Mouse (Mus musculus) Muller cell, postnatal 12 days (primary cell): ENCODE data around the gene Ppp2r5b.

Experiments
- DNase-seq: peaks from one replicate; pipeline ENCODE4 v3.0.0-alpha.2; 2015; ENCODE audit errors: inconsistent ontology term

Gene Ppp2r5b

DNA sequence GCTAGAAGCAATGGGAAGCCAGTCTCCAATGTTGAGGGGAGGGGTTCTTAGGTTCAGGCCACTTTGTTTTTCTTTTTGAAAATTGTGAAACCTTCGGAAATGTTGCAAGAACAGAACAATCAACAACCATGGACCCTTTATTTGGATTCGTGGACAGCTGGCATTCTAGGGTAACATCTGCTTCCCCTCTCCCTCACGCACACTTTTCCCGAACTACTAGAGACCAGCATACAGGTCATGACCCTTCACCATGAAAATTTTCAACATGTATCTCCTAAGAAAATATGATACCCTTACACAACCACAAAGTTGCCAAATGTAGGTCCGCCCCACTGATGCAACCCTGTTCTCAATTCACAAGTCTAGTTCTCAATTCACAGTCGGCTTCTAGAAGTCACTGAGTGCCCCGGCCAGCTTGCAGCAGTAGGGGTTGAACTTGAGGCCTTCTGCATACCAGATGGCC, 33.0 kb upstream of the Ppp2r5b start:
- no peak for DNase-seq

DNA sequence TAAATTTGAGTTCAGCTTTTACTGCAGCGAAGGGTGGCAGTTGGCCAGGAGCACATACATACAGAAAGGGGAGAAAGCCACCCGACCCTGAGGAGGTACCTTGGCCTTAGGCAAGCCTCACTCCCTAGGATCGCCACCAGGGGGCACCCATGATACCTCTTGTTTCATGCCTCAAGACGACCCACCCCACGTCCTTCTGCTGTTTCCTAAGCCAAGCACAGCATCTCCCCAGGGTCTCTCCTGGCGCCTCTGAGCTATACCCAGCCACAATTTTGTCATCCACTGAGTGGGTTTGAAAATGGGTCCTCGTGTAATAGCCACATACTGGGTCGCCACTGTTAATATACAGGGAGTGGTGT, 32.5 kb upstream of the Ppp2r5b start:
- DNase-seq, result peak; percentile 91

DNA sequence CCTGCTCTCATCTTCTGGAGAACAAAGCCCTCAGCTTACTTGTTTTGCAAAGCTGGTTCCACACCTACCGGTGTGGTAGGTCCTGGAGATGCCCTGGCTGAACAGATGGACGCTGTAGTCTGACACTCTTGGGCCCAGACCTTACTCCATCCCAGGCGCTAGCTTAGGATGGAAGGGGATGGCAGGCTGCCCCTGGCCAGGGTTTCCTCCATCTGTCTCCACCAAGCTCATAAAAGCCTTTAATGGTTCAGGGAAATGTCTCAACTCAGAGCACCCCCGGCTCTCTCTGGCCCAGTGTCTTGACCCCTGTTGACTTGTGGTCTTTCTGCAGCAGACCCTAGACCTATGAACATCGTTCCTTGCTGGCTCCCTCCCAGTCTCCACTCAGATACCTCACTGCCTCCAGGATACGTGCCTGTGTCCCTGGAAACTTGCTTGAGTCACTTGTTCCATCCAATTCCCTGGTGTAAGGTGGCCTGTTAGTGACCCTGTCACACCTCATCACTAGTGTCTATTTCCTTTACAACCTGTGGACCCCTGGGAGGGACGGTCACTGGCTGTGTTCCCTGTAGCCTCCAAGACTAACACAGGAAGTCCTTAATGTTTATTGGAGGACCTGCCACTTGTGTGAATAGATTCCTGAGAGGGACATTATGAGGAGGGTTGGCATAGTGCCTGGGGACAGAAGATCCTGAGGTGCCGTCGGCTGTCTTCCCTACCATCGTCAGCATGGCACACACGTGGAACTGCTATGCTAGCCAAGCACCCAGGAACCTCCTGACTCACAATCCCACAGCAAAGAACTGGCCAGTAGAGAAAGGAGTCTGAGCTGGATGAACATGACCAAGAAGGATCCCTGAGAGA, 31.9 kb upstream of the Ppp2r5b start:
- no peak for DNase-seq

DNA sequence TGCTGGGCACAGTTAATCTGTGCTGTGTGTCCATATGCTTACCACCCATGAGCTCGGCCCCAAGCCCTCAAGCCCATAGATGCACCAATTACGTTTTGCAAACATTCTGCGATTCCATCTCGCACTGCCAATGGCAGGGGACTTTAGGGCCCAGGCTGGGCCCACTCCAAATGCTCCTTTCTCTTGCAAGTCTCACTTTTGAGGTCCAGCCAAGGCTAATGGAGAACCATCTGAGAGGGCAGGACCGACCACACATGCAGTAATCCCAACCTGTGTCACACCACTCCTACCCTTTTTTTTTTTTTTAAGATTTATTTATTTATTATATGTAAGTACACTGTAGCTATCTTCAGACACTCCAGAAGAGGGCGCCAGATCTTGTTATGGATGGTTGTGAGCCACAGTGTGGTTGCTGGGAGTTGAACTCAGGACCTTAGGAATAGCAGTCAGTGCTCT, 30.1 kb upstream of the Ppp2r5b start:
- DNase-seq, result no peak

DNA sequence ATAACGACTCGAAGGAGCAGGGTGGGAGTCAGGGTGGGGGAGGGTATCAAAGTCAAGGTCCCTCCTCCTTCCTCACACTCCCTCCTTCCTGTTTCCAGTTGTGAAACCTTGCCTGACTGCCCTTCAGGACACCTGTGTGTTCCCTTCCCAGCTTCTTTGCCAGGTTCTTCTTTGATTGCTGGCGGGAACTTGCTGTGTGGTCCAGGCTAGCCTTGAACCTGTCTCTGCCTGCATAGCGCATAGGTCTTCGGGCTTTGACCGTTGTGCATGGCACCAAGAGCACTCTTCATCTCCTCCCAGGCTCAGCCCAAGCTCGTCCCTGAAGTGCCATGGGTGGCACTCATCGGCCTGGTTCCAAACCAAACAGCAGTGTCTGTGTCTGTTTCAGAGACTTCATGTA, 29.3 kb upstream of the Ppp2r5b start:
- DNase-seq, result no peak

DNA sequence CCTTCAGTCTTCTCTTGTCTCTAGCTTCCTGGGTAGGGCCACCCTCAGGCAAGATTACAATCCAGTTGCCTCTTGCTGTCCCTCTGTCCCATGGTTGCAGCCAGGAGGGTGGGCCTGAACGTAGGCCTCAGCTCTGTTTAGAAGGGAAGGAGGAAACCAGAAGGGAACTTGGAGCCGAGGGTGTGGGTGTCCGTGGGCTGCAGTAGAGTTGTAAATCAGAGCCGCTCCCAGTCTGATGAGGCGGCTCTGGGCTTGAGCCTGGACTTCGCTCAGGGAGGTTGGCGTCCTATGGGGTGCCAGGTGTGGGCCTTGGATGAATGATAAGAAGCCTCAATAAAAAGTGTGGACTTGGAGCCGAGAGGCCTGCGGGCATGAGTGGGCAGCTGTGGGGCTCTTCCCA, 28.5 kb upstream of the Ppp2r5b start:
- no peak for DNase-seq

DNA sequence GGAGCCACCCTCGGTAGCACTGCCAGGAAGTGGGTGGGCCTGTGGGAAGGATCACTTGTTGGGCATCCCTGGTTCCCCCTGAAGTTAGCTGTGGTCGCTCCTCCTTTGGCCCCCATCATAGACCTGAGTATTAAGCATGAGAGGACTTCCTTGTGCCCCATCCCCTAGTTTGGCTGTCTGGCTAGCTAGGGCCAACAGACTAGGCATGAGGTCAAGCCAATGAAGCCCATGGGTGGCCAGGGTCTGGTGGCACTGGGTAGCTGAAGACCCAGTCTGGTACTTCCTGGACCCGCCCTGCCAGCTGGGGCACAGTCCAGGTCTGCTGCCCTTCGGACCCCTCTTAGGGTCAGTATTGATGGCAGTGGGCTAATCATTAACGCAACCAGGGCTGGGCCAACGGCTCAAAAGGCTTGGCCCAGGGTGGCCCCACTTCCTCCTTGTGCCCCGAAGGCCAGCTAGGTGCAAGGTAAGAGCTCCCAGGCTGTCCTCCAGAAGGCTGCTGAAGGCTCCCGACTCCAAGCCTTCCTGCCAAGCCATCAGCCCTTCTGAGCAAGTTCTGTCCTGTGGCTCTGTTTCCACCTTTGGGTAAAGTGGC, 27.3 kb upstream of the Ppp2r5b start:
- no peak for DNase-seq

DNA sequence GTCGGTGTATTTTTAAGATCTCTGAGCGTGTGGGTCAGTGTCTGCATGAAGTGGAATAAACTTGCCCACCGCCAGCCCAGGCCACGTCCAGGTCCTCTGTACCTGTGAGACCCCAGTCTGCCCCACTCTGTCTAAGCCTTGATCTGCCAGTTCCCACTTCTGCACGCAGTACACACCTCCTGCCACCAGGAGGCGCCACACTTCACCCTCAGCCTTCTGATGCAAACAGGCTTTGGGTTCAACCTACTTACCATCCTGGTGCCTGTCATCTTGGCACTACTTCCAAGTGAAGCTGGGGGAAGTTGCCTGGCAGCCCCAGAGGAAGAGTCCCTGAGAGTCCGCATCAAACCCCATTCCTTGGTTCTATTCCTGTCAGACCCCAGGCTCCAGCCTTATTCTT, 26.6 kb upstream of the Ppp2r5b start:
- peak; percentile 39 for DNase-seq

DNA sequence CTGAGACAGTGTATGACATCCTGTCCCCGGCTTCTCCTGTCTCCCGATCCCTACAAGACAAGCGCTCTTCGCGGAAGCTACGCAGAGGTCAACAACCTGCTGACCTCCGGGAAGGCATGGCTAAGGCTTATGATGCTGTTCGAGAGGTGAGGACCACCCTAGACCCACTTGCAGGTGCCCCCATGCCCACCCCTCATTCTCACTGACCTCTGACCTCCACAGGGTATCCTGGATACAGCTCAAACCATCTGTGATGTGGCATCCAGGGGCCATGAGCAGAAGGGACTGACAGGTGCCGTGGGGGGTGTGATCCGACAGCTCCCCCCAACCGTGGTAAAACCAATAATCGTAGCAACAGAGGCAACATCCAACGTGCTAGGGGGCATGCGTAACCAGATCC, 25.7 kb upstream of the Ppp2r5b start:
- no peak for DNase-seq

DNA sequence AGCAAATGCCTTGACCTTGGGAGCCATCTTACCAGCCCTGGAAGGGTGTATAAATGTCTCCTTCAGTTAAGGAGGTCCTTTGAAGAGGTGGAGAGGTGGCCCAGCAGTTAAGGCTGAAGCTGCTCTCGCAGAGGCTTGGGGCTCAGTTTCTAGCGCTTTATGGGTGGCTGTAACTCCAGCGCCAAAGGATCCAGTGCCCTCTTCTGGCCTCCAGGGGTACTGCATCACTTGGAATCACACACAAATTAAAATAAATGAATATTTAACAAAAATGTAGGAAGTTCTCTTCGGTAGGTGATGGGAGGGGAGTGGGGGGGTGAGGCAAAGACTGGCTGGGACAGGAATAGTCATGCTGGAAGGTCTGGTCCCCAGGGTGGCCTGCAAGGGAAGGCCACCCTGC, 25.3 kb upstream of the Ppp2r5b start:
- no peak for DNase-seq

DNA sequence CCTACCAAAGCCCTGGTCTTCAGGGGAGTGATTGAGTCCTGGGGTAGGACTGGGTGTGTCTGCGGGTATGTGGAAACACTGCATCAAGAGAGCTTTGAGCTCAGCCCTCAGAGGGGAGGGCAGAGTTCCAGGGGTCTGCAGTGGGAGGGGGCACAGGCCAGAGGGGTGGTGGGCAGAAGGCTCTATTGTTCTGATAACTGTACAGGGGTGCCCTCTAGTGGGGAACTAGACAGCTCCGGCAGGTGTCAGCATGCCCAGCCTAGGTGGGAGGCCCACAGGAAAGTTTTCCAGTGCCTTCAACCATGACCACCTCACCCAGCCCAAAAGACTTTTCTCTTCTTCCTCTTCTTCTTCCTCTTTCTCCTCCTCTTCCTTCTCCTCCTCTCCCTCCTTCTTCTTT, 24.8 kb upstream of the Ppp2r5b start:
- no peak for DNase-seq

DNA sequence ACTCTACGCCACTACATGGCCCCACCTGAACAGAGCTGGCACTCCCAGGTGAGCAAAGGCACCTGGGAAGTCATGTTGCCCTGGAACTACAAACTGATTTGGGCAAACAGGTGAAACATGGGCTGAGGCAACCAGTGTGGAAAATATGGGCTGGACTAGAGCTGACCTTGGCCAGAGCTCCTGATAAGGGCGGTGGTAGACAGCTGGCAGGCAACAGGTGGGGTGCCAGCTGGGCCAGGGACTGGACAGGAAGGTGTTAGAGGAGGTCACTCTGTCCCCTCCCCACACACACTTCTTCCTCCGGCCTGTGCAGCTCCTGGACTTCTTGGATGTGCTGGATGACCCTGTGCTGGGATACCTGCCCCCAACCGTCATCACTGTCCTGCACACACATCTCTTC, 17.3 kb upstream of the Ppp2r5b start:
- DNase-seq, result no peak

DNA sequence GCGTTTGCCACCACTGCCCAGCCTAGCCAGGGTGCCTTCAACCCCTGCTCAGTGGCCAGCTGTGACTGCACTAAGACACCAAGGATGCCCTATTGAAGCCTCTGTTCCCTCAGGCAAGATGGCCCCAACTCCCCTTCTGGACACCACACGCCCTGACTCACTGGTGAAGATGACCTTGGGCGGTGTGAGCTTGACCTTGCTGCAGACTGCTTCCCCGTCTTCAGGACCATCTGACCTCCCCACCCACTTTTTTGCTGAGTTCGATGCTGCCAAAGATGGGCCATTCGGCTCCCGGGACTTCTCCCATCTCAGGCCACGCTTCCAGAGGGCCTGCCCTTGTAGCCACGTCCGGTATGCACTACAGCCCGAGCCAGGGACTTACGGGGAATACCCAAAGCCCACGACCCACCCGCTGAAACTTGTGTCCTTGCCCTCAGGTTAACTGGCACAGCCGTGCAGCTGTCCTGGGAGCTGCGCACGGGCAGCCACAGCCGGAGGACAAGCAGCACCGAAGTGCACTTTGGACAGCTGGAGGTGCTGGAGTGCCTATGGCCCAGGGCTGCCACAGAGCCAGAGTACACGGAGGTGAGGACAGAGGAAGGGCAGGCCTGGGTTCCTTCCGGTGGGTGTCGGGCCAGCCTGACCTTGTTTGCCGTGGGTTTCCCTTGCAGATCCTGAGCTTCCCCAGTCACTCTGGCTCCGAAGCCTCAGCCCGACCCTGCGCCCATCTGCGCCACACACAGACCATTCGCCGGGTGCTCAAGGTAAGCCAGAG, 12.0 kb upstream of the Ppp2r5b start:
- DNase-seq, result no peak

DNA sequence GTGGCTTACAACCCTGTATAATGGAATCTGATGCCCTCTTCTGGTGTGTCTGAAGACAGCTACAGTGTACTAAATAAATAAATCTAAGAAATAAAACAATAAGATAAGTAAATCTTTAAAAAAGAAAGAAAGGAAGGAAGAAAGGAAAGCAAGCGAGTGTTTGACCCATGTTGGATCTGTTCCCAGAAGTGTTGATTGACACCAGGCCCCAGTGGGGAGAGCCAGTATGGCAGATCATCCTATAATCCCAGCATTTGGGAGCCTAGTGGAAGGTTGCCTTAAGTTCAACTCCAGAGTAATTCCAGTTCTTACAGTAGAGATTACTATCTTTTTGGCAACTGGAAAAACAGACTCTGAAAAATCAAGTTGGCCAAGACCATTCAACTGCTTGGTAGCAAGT, 10.1 kb upstream of the Ppp2r5b start:
- DNase-seq, result no peak

DNA sequence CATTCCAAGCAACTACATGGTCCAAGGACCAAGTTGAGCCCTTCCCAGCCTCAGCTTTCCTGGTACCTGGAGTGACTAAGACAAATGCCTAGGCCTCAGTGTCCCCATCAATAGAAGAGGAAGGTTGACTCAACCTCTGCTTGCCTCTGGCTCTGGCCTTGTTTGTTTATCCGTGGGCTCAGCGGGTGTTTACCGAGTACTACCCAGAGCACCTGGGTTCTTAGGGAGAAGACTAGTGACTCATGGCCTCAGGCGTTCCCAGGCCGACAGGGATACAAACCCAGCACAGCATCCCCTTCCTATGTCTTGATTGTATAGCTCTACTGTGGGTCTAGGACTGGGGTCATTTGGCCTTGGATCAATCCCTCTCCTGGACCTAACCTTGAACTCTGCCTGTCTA, 7.6 kb upstream of the Ppp2r5b start:
- DNase-seq, result no peak

DNA sequence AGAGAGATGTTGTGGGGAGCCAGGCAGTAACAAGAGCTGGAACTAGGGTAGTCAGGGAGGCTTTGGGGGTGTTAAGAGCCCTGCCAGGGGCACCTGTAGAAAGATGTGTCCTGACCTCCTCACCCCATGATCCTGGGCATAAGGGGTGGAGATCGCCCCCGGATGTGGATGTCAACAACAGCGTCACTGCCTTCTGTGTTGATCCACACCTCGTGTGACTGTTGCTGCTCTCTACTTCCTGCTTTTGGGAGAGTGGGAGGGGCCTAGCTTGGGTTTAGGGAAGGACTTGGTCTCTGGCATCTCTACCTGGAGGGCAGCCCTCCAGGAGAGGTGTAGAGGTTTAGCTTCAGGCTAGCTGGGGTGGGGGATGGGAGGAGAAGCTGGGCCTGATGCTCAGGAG, 6.6 kb upstream of the Ppp2r5b start:
- peak; percentile 55 for DNase-seq

DNA sequence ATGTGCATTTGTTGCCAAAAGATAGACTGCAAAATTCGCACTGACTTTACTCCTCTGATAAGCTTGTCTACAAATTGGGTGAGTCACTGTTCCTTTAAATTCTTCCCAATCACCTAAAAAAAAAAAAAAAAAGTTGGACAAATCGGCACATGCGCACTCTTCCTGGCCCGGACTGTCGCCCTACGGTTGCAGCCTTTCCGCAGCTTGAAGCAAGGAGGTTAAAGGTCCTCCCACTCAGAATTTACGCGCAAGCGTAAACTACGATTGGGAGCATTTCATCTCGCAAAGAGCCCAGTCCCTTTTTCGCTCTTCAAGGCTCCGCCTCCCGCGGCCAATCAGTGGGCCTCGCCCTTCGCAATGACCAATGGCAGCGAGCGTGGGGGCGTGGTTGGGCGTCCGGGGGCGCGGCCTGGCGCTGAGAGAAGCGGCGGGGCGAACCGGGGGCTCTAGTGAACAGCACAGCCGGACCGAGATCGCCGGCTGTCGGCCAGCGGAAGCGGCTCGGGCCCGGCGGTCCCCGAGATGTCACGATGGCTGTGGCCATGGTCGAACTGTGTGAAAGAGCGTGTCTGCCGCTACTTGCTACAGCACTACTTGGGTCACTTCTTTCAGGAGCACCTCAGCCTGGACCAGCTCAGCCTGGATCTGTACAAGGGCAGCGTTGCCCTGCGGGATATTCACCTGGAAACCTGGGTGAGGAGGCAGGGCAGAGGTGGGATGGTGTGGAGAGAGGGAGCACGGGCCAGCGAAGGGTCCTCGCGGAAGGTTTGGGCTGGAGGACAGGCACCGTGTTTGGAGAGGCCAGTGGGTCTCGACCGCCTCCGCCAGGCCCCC, 5.8 kb upstream of the Ppp2r5b start, which contains the start of gene Atg2a:
Atg2a (plus strand) TSS at position 395 of the 834 bp plus-strand sequence.
- DNase-seq, result peak; percentile 99

DNA sequence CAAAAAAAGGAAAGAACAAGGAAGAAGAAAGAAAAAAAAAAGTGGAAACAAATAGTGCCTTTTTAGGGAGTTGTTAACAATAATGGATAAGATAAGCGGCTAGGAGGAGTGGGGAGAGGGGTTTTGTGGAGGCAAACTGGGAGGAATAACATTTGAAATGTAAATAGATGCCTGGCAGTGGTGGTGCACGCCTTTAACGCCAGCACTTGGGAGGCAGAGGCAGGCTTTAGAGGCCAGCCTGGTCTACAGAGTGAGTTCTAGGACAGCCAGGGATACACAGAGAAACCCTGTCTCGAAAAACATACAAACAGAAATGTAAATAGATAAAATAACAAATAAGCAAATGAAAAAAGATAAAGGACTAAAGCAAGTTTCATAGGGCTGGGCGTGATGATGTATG, 5.1 kb upstream of the Ppp2r5b start:
- DNase-seq, result no peak

DNA sequence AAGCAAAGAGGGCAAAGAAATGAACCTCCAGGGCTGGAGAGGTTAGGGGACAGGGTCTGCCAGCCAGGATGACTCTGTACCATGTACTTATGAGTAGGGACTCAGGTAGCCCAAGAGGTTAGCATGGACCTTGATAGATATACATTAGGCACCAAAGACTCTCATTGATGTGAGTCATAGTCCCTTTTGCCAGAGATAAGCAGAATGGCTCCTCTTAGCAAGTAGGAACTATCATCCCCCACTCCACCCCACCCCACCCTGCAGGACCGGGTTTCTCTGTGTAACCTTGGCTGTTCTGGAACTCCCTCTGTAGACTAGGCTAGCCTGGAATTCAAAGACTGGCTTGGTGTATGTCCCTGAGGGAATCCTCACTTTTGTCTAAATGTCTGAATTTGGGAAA, 4.5 kb upstream of the Ppp2r5b start:
- no peak for DNase-seq

DNA sequence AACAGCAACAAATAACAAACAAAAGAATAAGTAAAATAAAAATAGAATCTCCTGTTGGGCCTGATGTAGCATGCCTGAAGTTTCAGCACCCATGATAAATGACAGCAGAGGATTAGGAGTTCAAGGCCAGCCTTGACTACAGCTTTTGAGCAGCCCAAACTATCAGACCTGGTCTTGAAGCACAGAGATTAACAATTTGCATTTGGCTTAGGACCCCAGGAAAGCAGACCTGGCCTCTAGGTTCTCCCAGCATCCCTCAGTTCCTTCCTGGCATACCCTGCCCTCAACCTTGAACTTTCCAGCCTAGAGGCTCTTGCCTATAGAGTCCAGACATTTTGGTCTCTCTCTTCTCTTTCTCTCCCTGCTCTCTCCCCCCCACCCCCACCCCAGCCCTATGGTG, 3.1 kb upstream of the Ppp2r5b start:
- no peak for DNase-seq

DNA sequence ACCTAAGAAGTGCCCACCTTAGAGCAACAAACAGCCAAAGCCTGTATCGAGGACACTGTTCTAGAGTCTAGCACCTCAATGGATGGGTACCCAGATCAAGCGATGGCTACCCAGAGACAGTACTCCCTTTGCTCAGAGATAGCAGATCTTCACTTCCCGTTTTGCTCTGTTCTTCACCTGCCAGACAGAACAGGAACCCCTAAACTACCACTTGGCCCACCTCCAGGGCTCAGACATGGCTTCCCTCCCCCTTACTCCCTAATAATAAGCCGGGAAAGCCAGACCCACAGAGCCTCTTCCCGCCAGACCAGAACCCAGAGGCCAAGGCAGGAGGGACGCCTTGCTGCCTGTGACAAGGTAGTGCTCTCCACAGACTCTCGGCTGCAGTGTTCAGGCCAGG, 1.2 kb upstream of the Ppp2r5b start:
- no peak for DNase-seq

DNA sequence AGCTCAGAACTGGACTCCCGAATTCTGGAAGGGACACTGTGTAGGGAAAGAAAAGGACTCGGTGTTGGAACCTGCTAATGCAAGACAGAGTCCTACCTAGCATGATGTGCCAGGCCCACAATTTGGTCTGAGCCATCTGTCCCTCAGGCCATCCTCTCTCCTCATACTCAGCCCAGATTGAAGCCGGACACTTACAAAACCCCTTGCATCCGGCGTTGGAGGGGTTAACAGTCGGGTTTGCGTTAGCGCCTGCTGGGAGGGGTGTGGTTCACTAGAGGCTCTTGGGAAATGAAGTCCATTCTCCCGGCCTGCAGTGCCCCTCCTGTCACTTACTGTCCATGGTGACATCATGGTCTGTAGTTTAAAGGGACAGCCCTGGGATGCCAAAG, 375 bp upstream of the Ppp2r5b start:
- peak; percentile 92 for DNase-seq
